Comparison of ENCODE assay signal across 8 mouse cellular contexts in genomic region chr19:18749598-18750339, GRCm38 (mm10). TPM values are rescaled to one million over a fixed set of nuclear protein-coding genes. Genes with fewer than 3 reads are reported as not detected.
A peak's percentile ranks its signal among the peaks of the same experiment; 100 is the strongest.
DNase-seq lines count a peak whose midpoint lies in the region; ATAC-seq and TF ChIP-seq lines count a peak whose summit lies in the region.

TSS of gene Trpm6 (plus strand) at chr19:18749983.

- TF ChIP-seq POLR2A in liver, adult 2 months (IDR thresholded peaks at IDR 0.05; ENCODE audit: extremely low read depth, insufficient read depth, low read length), result no peak

- no peak for ATAC-seq in hindbrain, embryonic 15.5 days (ENCODE audit: low FRiP score, low read depth)

- peaks cover 15% of the 10 kb centered on the region; the same call in 1 of the 2 replicates for H3K27me3 ChIP-seq in hindbrain, embryonic 15.5 days
- no peaks in the 10 kb centered on the region for H3K27me3 ChIP-seq in liver, adult 2 months (ENCODE audit: control insufficient read depth, insufficient read depth, low read length)

- peaks cover 7% of the 10 kb centered on the region; the same call in 1 of the 2 replicates for H3K4me1 ChIP-seq in hindbrain, embryonic 15.5 days (replicated peaks)
- H3K4me1 ChIP-seq in liver, adult 2 months (ENCODE audit: control insufficient read depth, insufficient read depth, low read length), result no peaks in the 10 kb centered on the region

- DNase-seq in cerebellum, postnatal 25 days, result peak; percentile 5 to 6
- DNase-seq in cerebellum, adult 9-11 months, result no peak
- DNase-seq in embryo, embryonic 10.5 days (ENCODE audit: low spot score), result peak; percentile 26
- peak; percentile 9 for DNase-seq in liver, adult 2 months (ENCODE audit: extremely low read depth, low read depth, low spot score)
- DNase-seq in neural tube, embryonic 10.5 days (ENCODE audit: extremely low spot score, low spot score), result peak; percentile 39
- DNase-seq in right cerebral cortex, postnatal 4 days, result no peak
- no peak for DNase-seq in left cerebral cortex, postnatal 36 days (ENCODE audit: low spot score in 2 of 2)

- no peaks in the 10 kb centered on the region for H3K79me2 ChIP-seq in liver, adult 2 months (ENCODE audit: control insufficient read depth, insufficient read depth, low read length)

- no peaks in the 10 kb centered on the region for H3K9me3 ChIP-seq in hindbrain, embryonic 15.5 days

- intact Hi-C loops in left cerebral cortex, postnatal 36 days (cut with DNase I), result no loop called here

- H3K36me3 ChIP-seq in hindbrain, embryonic 15.5 days, result no peaks in the 10 kb centered on the region
- H3K36me3 ChIP-seq in liver, adult 2 months (ENCODE audit: control insufficient read depth, insufficient read depth, low read length), result no peaks in the 10 kb centered on the region

- H3K9ac ChIP-seq in hindbrain, embryonic 15.5 days, result peak within 1 kb of the TSS; percentile 39
- H3K9ac ChIP-seq in liver, adult 2 months (ENCODE audit: low read depth, low read length), result peak within 1 kb of the TSS; percentile 23; the same call in 1 of the 2 replicates

- 6% methylated on average over 41 of the region's 41 CpGs for WGBS in hindbrain, embryonic 15.5 days
- WGBS in liver, adult 2 months, result 4% methylated on average over 41 of the region's 41 CpGs

- H3K4me3 ChIP-seq in hindbrain, embryonic 15.5 days, result peak within 1 kb of the TSS; percentile 42
- peak within 1 kb of the TSS; percentile 62 for H3K4me3 ChIP-seq in liver, adult 2 months (ENCODE audit: insufficient read depth, low read depth, low read length)

- H3K4me2 ChIP-seq in hindbrain, embryonic 15.5 days, result peak within 1 kb of the TSS; percentile 70

- no peak within 1 kb of the TSS for H3K27ac ChIP-seq in hindbrain, embryonic 15.5 days (replicated peaks)
- H3K27ac ChIP-seq in liver, adult 2 months (replicated peaks; ENCODE audit: insufficient read depth, low read depth, low read length), result no peak within 1 kb of the TSS

- TF ChIP-seq CTCF in liver, adult 2 months (IDR thresholded peaks at IDR 0.05; ENCODE audit: low read depth, low read length), result no peak

RNA-seq across cellular contexts. Expression of gene Trpm6, which starts in this region (rescaled TPM):
- 0.32 and 0.33 TPM in 2 replicates for polyA plus RNA-seq in hindbrain, embryonic 15.5 days (2015; fragmentation: Nextera tagmentation; extraction: Ambion mirVana)
- 0.27 and 0.83 TPM in 2 replicates for total RNA-seq in liver, adult 2 months (2014; rRNA removed)
- polyA plus RNA-seq in liver, adult 2 months (2012; rRNA removed), result 0.09 TPM in 2 replicates
- total RNA-seq in left cerebral cortex, postnatal 36 days (2021), result under 1 TPM; 0.39 to 0.59 TPM

Comparison
In these comparisons a context has a peak if more than half of its experiments do, and no peak if none do; other contexts are left out.
1. DNase-seq: peak in cerebellum, postnatal 25 days (2 of 2), embryo, embryonic 10.5 days (single experiment) and neural tube, embryonic 10.5 days (single experiment); none in cerebellum, adult 9-11 months (single experiment), right cerebral cortex, postnatal 4 days (single experiment) and left cerebral cortex, postnatal 36 days (0 of 2).
2. Peak in DNase-seq, H3K4me3 ChIP-seq and H3K9ac ChIP-seq in liver, adult 2 months; RNA of the gene not detected or under 1 TPM.